Mouse (Mus musculus) limb, embryonic 14.5 days (tissue): ENCODE measurements around the gene Slc13a1. TPM values are rescaled to one million over a fixed set of nuclear protein-coding genes. Genes with fewer than 3 reads are reported as not detected.

Experiments
- ATAC-seq: fragments of 200-750 bp; cut with Nextera tagmentation; 2 replicates; pipeline ENCODE4 v1.8.0; 2017; ENCODE audit warnings: low read depth, moderate number of reproducible peaks, moderate TSS enrichment; ENCODE audit not compliant: low FRiP score
- DNase-seq: peaks from one replicate; pipeline ENCODE4 v3.0.0-alpha.2; 2015; ENCODE audit warnings: low spot score
- H3K27ac ChIP-seq: fragments of 300-500 bp; sonication (generic); replicated peaks from 2 replicates; pipeline ENCODE4 v1.5.1; 2014; ENCODE audit warnings: low read depth, mild to moderate bottlenecking, low read length, moderate library complexity, mixed read lengths
- H3K27me3 ChIP-seq: fragments of 300-500 bp; sonication (generic); 2 replicates; pipeline ENCODE4 v1.6.1; 2014; ENCODE audit warnings: low read length, mixed read lengths; ENCODE audit not compliant: control insufficient read depth, insufficient read depth
- H3K36me3 ChIP-seq: fragments of 300-500 bp; sonication (generic); 2 replicates; pipeline ENCODE4 v1.6.1; 2014; ENCODE audit warnings: mild to moderate bottlenecking, low read length, moderate library complexity, mixed read lengths; ENCODE audit not compliant: control insufficient read depth, insufficient read depth
- H3K4me1 ChIP-seq: fragments of 300-500 bp; sonication (generic); 2 replicates; pipeline ENCODE4 v1.6.1; 2014; ENCODE audit warnings: antibody characterized with exemption, low read length, mixed read lengths; ENCODE audit not compliant: control insufficient read depth, insufficient read depth
- H3K4me2 ChIP-seq: fragments of 300-500 bp; sonication (generic); replicated peaks from 2 replicates; pipeline ENCODE4 v1.6.1; 2014; ENCODE audit warnings: low read depth, mild to moderate bottlenecking, low read length, moderate library complexity; ENCODE audit not compliant: severe bottlenecking
- H3K4me3 ChIP-seq: fragments of 300-500 bp; sonication (generic); replicated peaks from 2 replicates; pipeline ENCODE4 v1.5.1; 2014; ENCODE audit warnings: low read length
- H3K9ac ChIP-seq: fragments of 300-500 bp; sonication (generic); 2 replicates; pipeline ENCODE4 v1.6.1; 2014; ENCODE audit warnings: mild to moderate bottlenecking, low read depth, low read length, moderate library complexity; ENCODE audit not compliant: severe bottlenecking
- H3K9me3 ChIP-seq: fragments of 300-500 bp; sonication (generic); 2 replicates; pipeline ENCODE4 v1.6.1; 2016; ENCODE audit warnings: low read length; ENCODE audit not compliant: control insufficient read depth
- POLR2A ChIP-seq: fragments of 200-500 bp; IDR thresholded peaks from 2 replicates; pipeline ENCODE4 v1.8.0; 2012; ENCODE audit warnings: inconsistent platforms, mild to moderate bottlenecking, moderate library complexity, borderline replicate concordance; ENCODE audit not compliant: insufficient read depth, insufficient read length; ENCODE audit errors: extremely low read depth
- microRNA-seq: library from miRNA; unstranded; fragments of <30 nt; microRNA quantifications from one replicate; pipeline ENCODE4, GENCODE M21; 2016
- polyA plus RNA-seq, 2 experiments: library from polyadenylated mRNA; depleted of rRNA in 1 of 2; stranded (reverse) in 1 of 2; unstranded in 1 of 2; fragments of >200 nt; fragmentation: Nextera tagmentation in 1 of 2; extraction: Ambion mirVana in 1 of 2; gene quantifications; 2 replicates each; pipeline versions ENCODE4 v1.2.1 to v1.2.3; 2012 to 2014

Slc13a1 gene
- polyA plus RNA-seq, 2 experiments: not detected

- Histone ChIP-seq H3K9me3 (no peaks in the 10 kb centered on the region), H3K9ac (no peak overlapping the region), H3K27ac (no peak overlapping the region), H3K4me2 (no peak overlapping the region), H3K27me3 (no peaks in the 10 kb centered on the region), H3K4me3 (no peak overlapping the region), H3K36me3 (no peaks in the 10 kb centered on the region), H3K4me1 (no peaks in the 10 kb centered on the region)
- TF ChIP-seq POLR2A: no peak
- no peak for ATAC-seq
- DNase-seq: no peak
Measured at GRCm38 (mm10) chr6:24043496-24043895, 124.4 kb downstream of the Slc13a1 start.

Small RNA genes within 50 kb of the gene (microRNA-seq; reads per million reads assigned to microRNA genes)
- gene Gm26386: not detected

Other genes with a start within 250 kb of the Slc13a1 start
- gene Tas2r118, start 198.0 kb downstream of the Slc13a1 start, polyA plus RNA-seq (2012; rRNA removed): not detected in 2 replicates
- not detected in 2 replicates for gene Tas2r118, start 198.0 kb downstream of the Slc13a1 start, polyA plus RNA-seq (2014; fragmentation: Nextera tagmentation; extraction: Ambion mirVana)